Mouse (Mus musculus): ENCODE measurements at regions not wholly inside any gene's neighbourhood (a gene's known extent, or its start where the extent isn't known, plus 50 kb on each side); places are given as distances from the start of the nearest gene placed in this dataset.

DNA sequence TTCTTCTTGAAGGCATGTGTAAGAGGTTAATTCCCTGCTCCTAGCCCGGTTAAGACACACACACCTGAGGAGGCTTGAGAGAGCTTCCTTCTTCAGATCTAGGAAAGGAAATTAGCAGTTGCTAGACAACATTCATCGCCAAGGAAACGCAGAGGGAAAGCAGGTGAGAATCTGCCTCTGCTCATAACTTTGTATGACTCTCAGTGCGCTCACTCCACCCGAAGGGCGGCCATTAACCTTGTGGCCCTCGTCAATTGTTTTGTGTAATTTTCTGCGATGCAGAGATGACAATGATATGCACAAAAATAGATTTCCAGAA lies 105.3 kb upstream of the Sgk1 start:
- DNase-seq (ENCODE audit: inconsistent ontology term): no peak

DNA sequence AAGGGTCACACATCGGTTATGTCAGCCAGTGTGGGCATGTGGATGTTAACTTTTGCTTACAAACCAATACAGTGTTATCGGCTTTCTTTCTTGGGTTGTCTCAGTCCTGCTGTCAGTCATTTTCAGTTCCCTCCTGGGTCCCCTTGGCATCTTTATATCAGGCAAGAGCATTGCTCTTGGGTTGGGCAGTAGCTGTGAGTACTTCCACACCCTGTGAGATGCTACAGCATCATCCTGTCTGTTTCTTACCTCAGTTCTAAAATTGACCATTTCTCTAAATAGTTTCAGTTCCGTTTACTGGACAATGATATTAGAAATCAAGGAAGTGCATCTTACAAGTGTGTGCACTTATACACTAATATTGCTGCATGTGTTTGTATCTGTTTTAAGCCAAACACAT lies 104.9 kb upstream of the Sgk1 start:
- no peak for DNase-seq (ENCODE audit: inconsistent ontology term)

DNA sequence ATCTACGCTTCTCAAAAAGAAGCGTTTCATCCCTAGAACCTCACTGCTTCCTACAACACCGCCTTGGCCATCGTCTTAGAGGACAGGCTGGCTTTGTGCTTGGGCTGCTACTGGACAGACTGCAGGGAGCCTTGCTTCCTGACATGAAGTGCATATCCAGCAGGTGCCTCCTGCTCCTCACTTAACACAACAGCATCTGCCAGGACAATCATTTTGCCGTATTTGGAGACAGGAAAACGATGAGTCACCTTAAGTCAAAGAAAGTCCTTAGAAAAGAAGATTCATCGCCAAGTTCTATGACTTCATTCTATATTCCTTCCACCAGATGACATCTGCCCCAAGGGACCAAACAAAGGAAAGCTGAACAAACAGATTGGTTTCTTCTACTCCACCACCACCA lies 98.5 kb upstream of the Sgk1 start:
- DNase-seq (ENCODE audit: inconsistent ontology term): no peak

DNA sequence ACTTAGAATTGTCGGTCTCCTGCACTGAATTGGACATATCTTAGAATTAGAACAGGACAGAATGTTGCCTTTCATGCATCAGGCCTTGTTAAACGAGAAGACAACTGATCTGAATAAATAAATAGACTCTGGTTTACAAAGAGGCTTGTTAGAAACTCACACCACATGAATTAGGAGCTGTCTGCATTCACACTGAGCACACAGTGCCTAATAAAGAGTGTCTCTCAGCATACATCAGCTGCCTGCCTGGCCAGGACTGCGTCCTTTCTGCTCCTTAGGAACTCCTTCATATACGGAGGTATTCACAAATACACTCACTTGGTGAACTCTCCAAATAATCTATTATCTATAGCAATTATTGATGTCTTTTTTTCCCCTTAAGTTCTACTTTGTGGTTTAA lies 96.9 kb upstream of the Sgk1 start:
- DNase-seq (ENCODE audit: inconsistent ontology term): no peak

DNA sequence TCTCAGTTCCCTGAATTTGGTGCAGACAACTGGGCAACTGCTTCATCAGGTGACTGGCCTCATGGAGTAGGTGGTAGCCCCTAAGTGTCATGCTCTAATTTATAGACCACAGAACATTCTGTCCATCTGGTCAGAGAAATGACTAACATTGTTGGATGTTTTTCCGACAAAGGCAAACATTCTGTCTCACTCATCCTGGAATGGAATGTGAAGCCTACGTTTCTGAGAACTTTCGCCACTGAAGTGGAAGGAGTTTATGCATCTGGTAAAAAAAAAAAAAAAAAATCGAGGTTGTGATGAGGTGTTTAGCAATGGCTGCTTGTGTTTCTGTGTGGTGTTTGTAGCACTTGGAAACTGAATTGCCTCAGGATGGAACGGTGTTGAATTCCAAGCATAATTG lies 96.2 kb upstream of the Sgk1 start:
- DNase-seq (ENCODE audit: inconsistent ontology term): peak; percentile 86

DNA sequence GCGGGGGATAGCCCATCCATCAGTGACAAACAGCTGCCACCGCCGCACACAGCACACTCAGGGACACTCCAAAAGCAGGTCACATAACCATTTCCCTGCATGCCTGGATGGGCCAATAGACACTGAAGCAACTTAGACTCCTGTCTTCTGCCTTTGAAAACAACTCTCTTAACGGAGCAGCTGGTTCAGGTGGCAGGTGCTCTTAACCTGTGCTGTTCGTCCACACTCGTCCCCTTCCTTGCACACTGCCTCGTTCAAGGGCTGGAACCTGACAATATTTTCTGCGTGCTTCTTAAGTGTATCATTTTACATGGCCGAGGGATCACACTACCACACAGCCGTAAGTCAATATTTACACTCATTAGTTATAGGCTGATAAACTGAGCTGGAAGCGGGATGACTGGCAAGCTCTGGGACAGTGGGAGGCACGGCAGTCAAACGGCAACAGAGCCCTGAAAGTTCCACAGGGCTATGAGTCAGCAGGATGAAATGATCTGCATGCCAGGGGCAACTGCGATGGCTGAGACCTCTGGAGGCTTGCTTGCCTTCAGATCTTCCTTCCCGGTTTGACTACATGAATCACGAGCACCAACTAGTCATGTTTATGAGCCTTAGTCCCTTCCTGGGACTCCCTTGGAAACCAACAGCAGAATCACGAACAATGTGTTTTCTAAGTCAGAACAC lies 92.0 kb upstream of the Sgk1 start:
- peak; percentile 96 for DNase-seq (ENCODE audit: inconsistent ontology term)

DNA sequence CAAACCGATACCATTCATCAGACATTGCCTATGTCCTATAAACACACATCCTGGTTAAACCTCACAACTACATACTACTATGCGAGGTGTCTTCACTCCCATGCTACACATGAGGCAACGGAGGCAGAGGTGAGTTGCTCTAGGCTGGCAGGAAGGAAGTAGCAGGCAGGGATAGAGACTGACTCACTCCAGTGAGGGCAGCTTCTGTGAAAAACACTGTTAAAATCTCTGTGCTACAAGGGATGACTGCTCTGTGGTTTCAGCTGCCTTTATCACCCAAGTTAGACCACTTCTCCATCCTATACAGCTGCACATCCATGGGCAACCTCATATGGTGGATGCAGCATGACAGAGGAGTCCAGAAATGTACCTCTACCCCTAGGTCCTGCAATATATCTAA lies 91.0 kb upstream of the Sgk1 start:
- no peak for DNase-seq (ENCODE audit: inconsistent ontology term)

DNA sequence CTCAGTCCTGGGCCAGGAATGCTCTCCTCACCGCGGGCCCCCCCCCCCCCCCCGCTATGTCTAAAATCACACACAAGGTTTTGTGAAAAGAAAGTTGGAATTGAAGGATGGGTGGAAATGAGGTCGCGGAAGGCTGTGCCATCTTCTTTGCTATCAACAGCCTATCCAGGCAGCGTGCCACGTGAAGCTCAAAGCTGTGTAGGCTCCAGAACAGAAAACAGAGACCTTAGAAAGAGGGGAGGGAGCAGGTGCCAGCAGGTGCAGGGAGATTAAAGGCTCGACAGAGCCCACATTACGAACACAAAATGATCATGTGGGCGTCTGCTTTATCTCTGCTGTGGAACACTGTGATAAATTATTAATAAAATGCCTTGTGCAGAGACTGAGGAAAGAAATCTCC lies 89.6 kb upstream of the Sgk1 start:
- DNase-seq (ENCODE audit: inconsistent ontology term): no peak

DNA sequence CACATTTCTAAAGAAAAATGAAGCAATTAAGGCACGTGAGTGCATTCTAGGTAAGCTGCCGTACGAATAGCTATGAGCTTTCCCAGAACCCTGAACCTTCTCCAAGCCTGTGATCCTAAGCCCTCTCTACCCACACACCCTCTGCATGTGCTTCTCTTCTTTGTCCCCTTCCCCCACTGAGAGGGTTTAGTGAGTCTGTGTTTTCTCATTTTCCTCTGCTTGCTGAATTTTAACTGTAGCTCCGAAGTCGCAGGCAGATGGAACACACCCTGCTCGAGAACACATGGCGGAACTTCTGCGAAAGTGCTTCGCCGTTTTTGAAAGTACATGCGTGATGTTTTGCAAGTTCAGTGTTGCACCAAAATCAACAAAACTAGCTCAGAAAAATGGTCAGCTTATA lies 88.3 kb upstream of the Sgk1 start:
- DNase-seq (ENCODE audit: inconsistent ontology term): no peak

DNA sequence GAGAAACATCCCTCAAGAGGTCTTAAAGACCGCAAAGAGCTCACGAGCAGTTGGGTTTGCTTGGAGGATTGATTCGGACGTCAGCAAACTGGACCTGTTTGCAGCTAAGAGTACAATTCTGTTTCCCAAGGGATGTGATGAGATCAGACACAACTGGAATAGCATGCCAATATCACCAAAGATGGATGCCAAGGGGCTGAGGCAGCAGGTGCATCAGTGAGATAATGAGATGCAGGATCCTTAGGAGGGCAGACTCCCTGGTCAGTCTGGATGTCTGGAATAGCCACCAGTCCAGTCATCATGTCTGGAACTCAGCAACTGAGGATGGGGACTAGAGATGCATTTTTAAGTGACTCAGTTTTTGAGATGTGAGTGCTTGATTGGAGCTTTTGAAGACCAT lies 85.6 kb upstream of the Sgk1 start:
- DNase-seq (ENCODE audit: inconsistent ontology term): peak; percentile 78

DNA sequence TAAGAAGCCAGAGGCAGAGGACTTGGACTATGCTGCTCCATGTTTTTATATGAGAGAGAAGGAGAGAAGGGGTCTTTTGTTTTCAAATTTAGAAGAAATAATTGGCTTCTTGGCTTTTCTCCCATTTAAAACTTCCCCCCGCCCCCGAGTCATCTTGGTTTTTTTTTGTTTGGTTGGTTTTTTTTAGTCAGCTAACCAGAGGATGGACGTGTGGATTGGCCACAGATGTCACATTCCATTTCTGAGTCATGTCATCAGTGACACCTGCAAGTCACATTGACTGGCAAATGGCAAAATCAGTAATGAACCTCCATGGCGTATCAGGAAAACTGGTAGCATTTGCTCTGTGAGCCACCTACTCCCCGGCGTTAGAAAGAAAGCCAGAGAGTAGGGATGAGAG lies 83.9 kb upstream of the Sgk1 start:
- peak; percentile 67 for DNase-seq (ENCODE audit: inconsistent ontology term)

DNA sequence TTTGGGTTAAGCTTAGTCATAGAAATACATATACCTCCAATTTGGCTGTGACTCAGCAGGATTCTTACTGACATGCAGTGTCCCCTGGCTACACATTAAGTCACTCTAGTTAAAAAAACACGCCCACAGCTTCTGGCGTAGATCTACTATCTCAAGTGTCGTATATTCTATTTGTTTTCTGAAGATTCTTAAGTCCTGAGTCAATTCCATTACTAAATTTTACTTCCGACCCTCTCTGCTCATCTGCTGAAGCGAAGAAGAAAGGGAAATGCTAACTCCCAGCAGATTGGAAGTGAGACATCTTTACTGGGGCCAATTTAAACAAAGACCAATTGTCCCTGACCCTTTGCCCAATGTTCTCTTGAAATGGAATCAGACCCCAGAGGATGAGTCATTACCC lies 80.4 kb upstream of the Sgk1 start:
- DNase-seq (ENCODE audit: inconsistent ontology term): peak; percentile 89

DNA sequence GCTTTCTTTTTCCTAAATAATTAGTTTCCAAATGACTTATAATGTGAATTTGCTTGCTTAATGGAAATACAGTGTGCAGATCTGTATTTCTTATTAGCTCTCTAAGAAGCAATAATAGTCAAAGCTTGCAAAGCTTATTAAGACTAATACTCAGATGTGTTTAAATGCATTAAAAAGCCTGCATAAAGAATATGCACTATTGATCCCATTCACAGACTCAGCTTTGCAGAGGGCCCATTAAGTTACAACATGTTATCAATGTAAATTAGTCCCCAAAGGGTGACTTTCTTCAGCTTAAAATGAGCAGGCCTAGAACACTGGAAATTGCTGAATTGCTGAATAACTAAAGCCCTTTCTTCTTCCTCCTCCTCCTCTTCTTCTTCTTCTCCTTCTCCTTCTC lies 78.8 kb upstream of the Sgk1 start:
- DNase-seq (ENCODE audit: inconsistent ontology term): no peak

DNA sequence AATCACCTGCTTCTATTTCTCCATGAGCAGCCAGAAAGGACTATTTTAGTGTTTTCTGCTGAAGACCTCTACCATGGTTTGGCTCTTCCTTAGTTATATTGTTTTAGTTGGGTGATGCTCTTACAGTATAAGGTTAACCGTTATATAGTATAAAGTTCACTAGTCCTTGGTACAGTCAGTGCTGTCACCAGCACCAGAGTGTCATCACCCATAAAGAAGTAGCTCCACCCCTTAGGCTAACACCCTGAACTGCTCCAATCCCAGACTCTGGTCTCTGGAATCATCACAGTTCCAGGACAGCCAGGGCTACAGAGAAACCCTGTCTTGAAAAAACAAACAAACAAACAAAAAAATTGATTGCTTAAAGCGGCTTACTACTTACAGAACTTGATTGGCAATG lies 77.2 kb upstream of the Sgk1 start:
- DNase-seq (ENCODE audit: inconsistent ontology term): no peak

DNA sequence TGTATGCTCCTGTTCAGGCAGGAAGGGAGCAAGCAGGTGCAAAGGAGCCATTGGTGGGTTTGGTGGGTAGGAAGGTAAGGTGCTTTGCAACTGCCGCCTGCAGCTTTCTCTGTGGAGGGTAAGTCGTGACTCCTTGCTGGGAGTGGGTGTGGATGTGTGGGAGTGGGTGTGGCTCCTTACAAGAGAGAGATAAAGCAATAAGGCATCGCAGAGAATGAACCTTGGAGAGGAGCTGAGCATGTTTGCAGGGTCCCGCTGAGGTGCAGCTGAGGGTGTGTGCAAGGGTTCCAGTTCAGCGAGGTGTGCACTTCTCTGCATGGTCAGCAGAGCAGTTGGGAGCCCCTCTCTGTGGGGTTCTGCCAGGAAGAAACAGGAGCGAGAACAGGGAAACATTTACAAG lies 76.4 kb upstream of the Sgk1 start:
- no peak for DNase-seq (ENCODE audit: inconsistent ontology term)

DNA sequence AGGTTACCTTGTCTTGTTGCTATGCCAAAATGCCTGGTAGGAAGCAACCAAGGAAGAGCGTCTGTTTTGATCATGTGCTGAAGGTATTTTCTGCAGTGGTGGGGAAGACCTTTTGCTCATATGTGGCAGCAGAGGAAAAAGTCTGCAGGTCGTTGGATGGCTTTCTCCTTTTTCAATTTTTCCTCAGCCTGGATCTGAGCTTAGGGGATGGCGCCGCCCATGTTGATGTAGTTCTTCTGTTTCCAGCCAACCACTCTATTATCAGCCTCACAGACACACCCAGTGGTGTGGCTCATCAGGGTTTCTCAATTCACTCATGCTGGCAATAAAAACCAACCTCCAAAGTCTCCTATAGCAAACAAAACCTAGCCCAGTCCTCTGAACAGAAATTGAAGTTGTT lies 75.3 kb upstream of the Sgk1 start:
- no peak for DNase-seq (ENCODE audit: inconsistent ontology term)

DNA sequence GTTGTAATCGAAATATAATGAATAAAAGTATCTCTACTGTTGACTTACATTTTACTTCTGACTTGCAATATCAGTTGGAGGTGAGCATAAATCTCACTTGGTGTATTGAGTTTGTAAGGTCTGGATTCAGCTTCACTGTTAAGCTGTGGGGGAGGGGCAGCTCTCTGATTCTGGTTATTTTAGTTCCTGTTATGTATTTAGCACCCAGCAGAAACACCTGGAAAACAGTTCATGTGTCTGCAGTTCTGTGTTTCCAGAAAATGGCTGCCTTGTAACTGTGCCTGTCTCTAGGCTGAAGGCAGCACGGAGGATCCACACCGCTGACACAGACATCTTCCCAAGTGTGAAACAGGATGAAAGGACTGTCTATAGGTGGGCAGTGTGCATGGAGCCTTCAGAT lies 62.3 kb upstream of the Sgk1 start:
- no peak for DNase-seq (ENCODE audit: inconsistent ontology term)

DNA sequence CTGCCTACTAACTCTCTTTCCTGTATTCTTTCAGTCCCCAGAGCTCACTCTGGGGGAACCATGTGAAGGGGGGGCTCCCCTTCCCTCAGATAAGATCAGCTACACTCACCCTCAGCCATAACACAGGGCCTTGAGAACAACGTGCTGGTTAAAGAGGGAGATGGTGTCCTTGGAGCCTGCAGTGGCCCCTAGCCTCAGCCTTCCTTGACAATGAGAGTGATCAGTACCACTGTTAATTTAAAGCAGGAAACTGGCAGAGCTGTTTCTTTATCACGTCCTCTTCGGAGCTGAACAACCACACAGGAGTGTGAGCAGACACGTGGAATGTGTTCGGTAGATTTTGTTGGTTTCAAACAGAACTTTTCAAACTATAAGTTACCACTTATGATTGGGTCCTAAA lies 60.6 kb upstream of the Sgk1 start:
- no peak for DNase-seq (ENCODE audit: inconsistent ontology term)

DNA sequence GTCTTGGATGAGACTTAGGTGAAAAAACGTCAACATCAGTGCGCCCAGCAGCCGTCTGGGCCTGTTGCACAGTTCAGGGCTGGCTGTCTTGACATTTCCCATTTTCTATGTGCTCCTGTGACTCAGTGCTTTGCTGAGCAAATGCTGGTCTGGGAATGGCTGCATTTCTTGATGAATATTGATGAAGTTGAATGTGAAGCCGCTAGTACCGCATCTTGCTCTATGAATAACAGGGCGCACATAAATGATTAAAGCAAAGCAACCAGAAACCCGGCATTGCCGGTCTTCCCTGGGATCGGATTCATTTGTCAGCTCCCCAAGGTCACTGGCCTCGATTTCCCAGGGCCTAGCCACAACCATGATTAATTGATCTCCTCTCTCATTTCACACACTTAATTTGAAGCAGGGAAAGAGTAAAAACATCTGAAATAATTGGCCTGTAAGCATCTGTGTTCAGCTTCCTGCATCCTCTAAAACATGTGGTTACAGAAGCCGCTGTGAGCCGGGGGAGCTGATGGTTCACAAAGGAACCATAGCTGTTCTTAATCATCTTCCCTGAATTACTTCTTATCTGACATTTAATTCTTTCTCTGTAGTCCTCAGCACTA lies 57.5 kb upstream of the Sgk1 start:
- no peak for DNase-seq (ENCODE audit: inconsistent ontology term)

DNA sequence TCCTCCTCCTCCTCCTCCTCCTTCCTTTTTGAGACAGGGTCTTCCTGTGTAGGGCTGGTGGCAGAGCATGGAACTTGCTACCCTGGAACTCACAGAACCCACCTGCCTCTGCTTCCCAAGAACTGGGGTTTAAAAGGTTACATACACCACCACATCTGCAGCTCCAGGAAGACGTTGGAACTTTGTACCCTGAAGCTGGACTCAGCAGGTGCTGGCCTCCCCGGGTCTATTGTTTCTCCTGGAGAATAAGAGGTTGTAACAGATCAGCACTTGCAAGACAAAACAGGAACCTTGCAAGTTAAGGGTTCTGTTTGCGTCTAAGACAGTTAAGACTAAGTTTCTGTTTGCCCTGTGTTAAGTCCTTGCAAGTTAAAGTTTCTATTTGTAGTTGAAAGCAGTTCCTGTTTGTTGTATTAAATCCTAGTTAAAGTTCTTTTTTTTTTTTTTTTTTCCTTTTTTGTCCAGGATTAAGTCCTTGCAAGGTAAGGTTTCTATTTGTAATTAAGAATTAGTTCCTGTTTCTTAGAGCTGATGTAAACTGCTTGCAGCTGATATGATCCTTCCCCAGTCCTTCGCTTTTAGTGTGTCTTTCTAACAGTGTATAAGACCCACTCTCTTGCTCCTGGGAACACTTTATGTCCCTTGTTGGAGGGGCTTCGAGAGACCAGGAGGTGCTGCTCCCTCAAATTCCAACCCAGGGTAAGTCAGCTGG lies 55.0 kb upstream of the Sgk1 start:
- no peak for DNase-seq (ENCODE audit: inconsistent ontology term)

DNA sequence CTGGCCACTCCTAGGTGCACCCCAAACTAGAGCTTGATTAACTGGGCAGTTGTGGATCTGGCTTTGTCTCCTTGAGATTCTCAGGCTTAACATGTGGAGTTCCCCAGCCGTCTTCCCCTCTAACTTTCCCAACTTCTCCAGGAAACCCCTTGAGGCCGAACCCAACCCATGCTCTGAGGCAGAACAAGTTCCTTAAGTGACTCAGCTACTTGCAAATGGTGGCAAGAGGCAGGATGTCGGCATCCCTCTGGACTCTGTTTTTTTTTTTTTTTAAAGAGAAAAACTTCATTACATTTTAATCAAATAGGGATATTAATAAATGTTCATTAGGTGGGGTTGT lies 54.5 kb upstream of the Sgk1 start:
- no peak for DNase-seq (ENCODE audit: inconsistent ontology term)

DNA sequence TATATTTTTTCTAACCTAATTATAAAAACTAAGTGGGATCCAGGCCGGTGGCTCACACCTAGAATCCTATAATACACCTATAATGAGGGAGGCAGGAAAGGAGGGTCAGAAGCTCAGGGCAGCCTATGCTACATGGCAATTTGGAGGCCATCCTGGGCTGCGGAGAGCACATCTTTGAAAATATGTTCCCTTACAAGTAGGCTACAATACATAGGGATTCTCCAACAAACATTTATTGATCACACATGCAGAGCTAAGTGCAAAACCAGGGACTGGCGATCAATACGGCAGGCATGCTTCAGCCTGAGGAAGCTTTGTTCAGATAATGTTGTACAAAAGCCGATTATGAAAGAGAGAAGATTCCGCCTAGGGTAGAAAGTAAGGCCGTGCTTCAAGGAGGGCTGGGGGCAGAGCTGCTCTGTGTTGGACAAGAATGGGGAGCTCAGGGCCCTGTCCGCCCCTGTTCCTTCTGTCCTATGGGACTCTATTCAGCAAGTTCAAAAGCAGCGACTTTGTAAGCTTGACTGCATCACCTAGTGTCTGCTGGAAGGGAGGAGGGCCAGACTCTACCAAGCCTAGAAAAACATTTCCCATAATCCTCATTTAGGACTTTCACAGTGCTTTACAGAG lies 53.4 kb upstream of the Sgk1 start:
- DNase-seq (ENCODE audit: inconsistent ontology term): no peak

DNA sequence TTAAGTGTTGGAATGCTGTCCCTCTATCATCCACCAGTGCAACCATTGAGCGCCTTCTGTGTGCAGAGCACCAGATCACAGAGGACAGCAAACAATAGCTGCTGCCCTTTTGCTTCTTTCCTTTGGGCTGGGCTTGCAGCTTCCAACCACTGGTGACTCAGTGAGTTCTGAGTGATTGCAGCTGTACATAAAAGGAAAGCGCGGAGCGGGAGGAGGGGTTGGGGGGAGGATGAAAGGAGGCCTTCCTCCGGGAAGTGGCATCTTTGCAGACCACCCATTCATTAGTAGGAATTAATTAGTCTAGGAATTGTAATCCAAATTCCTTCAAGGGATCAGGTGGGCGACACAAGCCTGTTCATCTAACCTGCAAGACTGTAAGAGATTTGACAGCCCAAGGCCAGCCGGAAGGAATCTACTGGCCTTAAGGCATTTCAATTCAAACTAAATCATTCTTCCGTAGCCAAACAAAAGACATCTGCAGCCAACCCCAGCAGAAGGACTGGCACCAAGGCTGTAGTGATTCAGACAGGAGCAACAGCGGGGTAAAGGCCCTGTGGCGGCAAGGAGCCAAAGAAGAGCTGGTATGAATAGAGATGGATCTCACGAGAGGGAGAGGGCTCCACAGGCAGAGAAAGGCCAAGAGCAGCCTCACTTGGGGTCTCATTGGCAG lies 52.8 kb upstream of the Sgk1 start:
- peak; percentile 97 for DNase-seq (ENCODE audit: inconsistent ontology term)
